Mouse (Mus musculus): Measurements from ENCODE around the gene Zc3hav1.

Gene Zc3hav1

DNA sequence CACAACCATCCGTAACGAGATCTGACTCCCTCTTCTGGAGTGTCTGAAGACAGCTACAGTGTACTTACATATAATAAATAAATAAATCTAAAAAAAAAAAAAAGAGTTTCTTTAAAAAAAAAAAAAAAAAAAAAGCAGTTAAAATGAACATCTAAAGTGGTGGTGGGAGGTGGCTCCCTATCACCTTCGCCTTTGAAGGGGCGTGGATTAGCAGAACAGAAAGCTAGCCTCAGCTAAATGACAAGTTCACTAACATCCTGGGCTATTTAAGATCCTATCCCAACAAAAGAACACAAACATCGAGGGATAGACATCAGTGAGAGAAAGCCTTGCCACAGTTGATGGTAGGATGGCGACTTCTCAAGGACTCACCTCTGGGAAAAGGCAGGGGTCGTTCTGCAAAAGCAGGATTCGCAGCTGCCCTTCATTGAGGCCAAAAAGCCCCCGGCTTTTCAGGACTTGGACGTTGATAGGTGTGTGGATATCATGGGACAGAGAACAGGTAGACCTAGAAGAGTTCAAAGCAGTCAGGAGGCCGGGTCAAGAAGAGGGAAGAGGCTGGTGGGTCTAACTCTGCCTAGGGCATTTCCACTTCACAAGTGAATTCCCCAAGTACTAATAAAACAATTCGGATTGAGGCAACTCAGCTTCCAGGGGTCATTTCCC is 56.7 kb downstream of the Zc3hav1 start:
- no peak for DNase-seq (ENCODE audit: low read depth, low spot score)

DNA sequence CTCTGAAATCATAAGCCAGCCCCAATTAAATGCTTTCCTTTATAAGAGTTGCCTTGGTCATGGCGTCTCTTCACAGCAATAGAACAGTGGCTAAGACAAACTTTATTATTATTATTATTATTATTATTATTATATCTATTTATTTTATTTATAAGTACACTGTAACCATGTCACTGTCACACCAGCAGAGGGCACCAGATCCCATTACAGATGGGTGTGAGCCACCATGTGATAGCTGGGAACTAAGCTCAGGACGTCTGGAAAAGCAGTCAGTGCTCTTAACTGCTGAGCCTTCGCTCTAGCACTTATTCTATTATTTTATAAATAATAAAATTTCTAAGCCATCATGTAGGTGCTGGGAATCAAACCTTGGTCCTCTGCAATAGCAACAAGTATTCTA is 60.7 kb downstream of the Zc3hav1 start:
- no peak for DNase-seq (ENCODE audit: low read depth, low spot score)

DNA sequence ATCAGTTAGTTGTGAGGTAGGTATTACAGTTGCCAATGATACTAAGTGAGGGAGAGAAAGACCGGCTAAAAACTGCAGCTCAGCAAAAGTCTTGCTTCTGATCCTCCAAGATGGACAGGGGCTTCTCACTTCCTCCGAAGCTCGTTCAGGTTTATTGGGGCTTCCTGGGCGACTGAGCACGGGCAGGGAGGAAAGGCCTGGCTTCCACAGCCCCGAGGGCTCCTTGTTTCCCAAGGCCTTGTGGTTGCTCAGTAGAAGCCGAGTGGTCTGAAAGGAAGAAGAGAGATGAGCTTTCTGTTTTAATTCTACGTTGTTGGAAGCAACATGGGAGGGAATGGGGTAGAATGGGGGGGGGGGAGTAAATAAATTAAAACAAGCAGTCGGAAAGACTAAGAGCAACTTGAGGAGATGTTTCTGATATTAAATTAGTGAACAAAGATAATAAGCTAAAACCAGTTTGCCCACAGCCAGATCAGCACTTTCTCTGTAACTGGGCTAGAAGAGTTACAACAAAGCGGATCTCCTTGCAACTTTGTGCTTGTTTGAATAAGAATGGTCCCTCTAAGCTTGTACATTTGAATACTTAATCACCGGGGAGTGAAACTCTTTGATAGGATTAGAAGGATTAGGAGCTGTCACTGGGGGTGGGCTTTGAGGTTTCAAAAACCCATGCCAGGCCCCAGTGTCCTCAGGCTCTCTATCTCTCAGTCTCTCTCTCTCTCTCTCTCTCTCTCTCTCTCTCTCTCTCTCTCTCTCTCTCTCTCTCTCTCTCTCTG is 61.3 kb downstream of the Zc3hav1 start:
- DNase-seq (ENCODE audit: low read depth, low spot score) = peak; percentile 86

DNA sequence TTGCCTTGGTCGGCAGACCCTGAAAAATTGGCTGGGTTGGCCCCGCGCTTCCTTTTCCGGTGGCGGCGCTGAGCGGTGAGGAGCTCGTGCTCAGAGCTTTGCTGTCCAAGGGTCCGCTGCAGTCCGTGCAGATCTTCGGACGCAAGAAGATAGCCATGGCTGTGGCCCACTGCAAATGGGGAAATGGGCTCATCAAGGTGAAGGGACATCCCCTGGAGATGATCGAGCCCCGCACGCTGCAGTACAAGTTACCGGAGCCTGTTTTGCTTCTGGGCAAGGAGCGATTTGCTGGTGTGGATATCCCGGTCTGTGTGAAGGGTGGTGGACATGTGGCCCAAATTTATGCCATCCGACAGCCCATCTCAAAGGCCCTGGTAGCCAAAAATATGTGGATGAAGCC is 70.0 kb downstream of the Zc3hav1 start:
- DNase-seq (ENCODE audit: low read depth, low spot score) = no peak

DNA sequence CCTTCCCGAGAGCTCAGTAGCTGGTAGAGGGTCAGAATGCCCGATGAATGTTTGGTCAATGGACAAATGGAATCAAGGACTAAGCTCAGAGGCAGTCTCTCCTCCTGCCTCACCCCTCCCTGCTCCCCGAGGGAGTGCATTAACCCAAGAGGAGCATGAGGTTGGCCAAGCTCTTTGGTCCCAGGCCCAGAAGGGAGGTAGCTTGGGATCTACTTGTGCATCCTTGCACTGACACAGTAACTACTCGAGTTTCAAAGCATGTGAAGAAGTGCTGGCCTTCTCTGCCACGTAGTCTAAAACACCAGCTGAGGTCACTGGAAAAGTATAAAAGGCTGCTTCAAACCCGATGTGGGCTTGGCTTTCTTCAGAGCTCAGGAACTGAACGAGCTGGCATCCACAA is 89.9 kb downstream of the Zc3hav1 start:
- no peak for DNase-seq (ENCODE audit: low read depth, low spot score)

DNA sequence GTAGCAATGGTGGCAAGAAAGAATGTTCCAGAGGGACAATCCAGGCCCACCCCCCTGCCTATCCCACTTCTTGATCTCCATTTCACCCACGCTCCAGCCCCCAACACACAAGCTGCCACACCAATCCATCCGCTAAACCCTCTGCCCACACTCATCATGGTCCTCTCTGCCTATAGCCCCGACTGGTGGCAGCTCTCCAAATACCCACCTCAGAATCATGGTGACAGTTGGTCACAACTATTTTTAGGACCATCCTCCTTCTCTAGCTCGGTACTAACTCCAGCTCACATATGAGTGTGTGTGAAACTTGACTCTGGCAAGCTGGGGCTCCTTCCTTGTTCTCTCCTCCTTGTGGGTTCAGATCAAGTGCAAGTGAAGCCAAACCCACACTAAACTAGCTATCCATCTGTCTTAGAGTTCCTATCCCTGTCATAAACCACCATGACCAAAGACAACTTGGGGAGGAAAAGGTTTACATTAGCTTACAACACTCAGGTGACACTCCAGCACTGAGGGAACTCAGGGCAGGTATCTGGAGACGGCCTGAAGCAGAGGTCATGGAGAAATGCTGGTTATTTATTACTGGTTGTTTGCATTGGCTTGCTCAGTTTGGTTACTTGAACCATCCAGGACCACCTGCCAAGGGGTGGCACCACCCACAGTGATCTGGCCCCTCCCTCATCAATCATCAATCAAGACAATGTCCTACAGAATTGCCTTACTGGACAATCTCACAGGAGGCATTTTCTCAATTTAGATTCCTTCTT is 90.8 kb downstream of the Zc3hav1 start:
- DNase-seq (ENCODE audit: low read depth, low spot score) = no peak

DNA sequence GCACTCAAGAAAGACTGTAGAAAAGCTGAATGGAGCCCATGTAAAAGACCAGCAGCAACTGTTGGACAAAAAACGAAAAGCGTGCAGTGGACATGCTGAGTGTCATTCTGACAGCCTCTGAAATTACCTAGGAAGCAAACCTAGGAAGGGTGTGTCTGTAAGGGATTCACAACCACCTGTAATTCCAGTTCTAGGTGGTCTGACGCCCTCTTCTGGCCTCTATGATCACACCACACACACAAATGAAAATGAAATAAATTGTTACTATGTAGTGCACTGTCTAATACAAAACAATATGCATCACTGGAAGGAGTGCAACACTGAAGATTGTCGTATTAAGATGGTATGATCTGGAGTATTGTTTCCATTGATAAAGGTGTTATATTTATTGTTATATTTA is 92.5 kb downstream of the Zc3hav1 start:
- no peak for DNase-seq (ENCODE audit: low read depth, low spot score)

DNA sequence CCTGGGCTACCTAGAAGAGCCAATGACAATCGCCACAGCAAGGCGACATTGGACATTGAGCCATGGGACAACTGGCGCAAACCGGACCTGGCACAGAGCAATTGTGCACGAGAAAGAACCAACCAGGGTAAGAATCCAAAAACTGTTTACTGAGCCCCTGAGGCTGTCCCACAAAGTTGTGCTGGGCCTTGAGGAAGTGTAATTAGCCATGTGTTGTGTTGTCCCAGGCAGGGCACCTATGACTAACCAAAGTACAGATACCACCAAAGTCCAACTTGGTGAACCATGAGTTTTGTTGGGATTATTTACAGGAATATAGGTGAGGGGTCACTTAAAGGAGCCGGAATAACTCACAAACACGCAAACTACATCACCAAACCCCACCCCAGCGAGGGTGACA is 96.9 kb downstream of the Zc3hav1 start:
- DNase-seq (ENCODE audit: low read depth, low spot score) = no peak

DNA sequence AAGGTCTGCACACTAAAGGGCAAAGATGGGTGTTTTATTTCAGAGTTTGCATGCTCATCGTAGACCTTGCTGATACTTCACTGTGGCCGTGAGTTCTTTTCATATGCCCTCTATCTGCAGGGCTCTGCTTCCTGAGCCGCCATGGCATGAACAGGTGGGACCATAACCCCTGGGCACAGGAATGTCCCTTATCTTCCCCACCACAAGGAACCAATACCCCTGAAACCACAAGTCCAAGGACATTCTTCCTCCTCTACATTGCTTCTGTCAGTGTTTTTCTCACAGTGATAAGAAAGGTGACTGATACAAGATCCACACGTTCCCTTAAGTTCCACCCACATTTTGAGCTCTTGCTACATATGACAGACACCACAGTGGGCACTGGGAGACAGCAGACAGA is 97.6 kb downstream of the Zc3hav1 start:
- DNase-seq (ENCODE audit: low read depth, low spot score) = no peak

DNA sequence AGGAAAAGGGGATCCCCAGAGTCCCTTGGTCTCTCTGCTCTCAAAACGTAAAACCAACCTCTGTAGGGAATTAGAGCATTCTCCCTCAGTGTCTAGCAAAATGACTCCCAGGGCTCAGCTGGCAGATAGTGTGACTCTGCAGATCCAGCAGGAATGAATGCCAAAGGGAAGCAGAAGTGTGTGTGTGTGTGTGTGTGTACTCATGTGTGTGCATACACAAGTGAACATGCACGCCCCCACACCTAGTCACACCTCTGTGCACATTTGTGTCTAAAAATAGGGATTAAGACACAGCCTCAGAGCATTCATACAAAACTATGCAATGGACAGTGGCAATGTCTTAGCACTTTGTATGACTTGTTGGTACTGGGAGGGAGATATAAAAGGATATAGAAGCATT is 98.6 kb downstream of the Zc3hav1 start:
- no peak for DNase-seq (ENCODE audit: low read depth, low spot score)

Measured in ES-CJ7 (cell line).